Mouse (Mus musculus) liver, embryonic 11.5 days (tissue): Measurements from ENCODE around the gene Txndc9. TPM values are rescaled to one million over a fixed set of nuclear protein-coding genes. Genes with fewer than 3 reads are reported as not detected.

Experiments used
- ATAC-seq: fragments of 200-750 bp; cut with Nextera tagmentation; replicated peaks from 2 replicates; pipeline ENCODE4 v1.8.0; 2017; ENCODE audit warnings: moderate number of reproducible peaks, mild to moderate bottlenecking, moderate TSS enrichment, moderate library complexity; ENCODE audit not compliant: low FRiP score
- DNase-seq: peaks from one replicate; pipeline ENCODE4 v3.0.0-alpha.2; 2017; ENCODE audit warnings: low spot score
- H3K27ac ChIP-seq: fragments of 300-500 bp; sonication (generic); 2 replicates; pipeline ENCODE4 v1.5.1; 2014; ENCODE audit warnings: mild to moderate bottlenecking, low read depth, low read length, control low read depth
- H3K27me3 ChIP-seq: fragments of 300-500 bp; sonication (generic); replicated peaks from 2 replicates; pipeline ENCODE4 v1.6.1; 2014; ENCODE audit warnings: low read length, mixed read lengths; ENCODE audit not compliant: control insufficient read depth, insufficient read depth
- H3K36me3 ChIP-seq: fragments of 300-500 bp; sonication (generic); 2 replicates; pipeline ENCODE4 v1.6.1; 2014; ENCODE audit warnings: mild to moderate bottlenecking, low read length, moderate library complexity, mixed read lengths; ENCODE audit not compliant: control insufficient read depth, insufficient read depth
- H3K4me1 ChIP-seq: fragments of 300-500 bp; sonication (generic); replicated peaks from 2 replicates; pipeline ENCODE4 v1.6.1; 2014; ENCODE audit warnings: low read length, mixed read lengths; ENCODE audit not compliant: control insufficient read depth, insufficient read depth
- H3K4me2 ChIP-seq: fragments of 300-500 bp; sonication (generic); 2 replicates; pipeline ENCODE4 v1.6.1; 2014; ENCODE audit warnings: mild to moderate bottlenecking, control low read depth, moderate library complexity
- H3K4me3 ChIP-seq: fragments of 300-500 bp; sonication (generic); 2 replicates; pipeline ENCODE4 v1.5.1; 2014; ENCODE audit warnings: low read depth, low read length, control low read depth
- H3K9ac ChIP-seq: fragments of 300-500 bp; sonication (generic); 2 replicates; pipeline ENCODE4 v1.6.1; 2014; ENCODE audit warnings: low read depth, low read length, control low read depth
- H3K9me3 ChIP-seq: fragments of 300-500 bp; sonication (generic); 2 replicates; pipeline ENCODE4 v1.6.1; 2016; ENCODE audit warnings: low read length, inconsistent platforms, mixed read lengths; ENCODE audit not compliant: control insufficient read depth
- WGBS: fragments of 180-500 bp; shearing (Covaris S2); extraction: QIAGEN DNeasy Blood & Tissue Kit; methylation state at CpG from one replicate; pipeline ENCODE4 v1.1.7; 2014; 5-methylcytosine and 5-hydroxymethylcytosine counted together
- polyA plus RNA-seq: library from polyadenylated mRNA; unstranded; fragments of >200 nt; fragmentation: Nextera tagmentation; extraction: Ambion mirVana; gene quantifications from 2 replicates; pipeline ENCODE4 v1.2.1, GENCODE M21; 2014

Txndc9 gene
- 105 and 110 TPM in 2 replicates for polyA plus RNA-seq

GRCm38 (mm10) chr1:37997867-37998266 is at the start of gene Txndc9, which contains the start of gene Eif5b:
TSS of gene Txndc9 (minus strand) at chr1:37997893.
TSS of gene Eif5b (plus strand) at chr1:37998010.
- Histone ChIP-seq H3K4me2 (peak within 1 kb of the TSS; percentile 94), H3K27ac (peak within 1 kb of the TSS; percentile 93), H3K4me3 (peak within 1 kb of the TSS; percentile 94), H3K9me3 (no peaks in the 10 kb centered on the region), H3K9ac (peak within 1 kb of the TSS; percentile 91), H3K27me3 (no peaks in the 10 kb centered on the region), H3K4me1 (peaks cover 20% of the 10 kb centered on the region), H3K36me3 (peaks cover 16% of the 10 kb centered on the region; the same call in 1 of the 2 replicates)
- DNase-seq = peak; percentile 93
- WGBS = under 1% methylated on average over 50 of the region's 50 CpGs
- peak; percentile 90 for ATAC-seq

DNA sequence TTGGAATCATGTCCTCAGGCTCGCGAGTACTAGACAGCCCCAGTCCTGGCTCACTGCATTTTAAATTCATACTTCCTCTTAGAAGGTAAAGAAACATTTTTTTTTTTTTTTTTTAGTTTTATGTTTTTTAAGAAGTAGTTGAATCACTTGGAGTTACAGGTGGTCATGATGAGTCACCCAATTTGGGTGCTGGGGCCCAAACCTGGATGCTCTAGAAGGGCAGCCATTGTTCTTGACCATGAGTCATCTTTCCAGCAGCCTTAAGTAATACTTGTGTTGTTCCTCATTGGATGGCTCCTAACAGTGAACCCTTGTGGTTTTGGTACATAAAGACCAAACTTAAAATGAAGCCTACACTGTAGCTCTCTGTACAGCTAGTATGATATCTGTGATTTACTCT is 41.2 kb upstream of the Txndc9 start:
- no peak for DNase-seq
- Histone ChIP-seq H3K4me3 (no peak overlapping the region), H3K27ac (no peak overlapping the region), H3K4me2 (no peak overlapping the region), H3K4me1 (no peaks in the 10 kb centered on the region), H3K9me3 (no peaks in the 10 kb centered on the region), H3K9ac (no peak overlapping the region), H3K36me3 (peaks cover 50% of the 10 kb centered on the region), H3K27me3 (no peaks in the 10 kb centered on the region)
- 92% methylated on average over 2 of the region's 2 CpGs for WGBS
- no peak for ATAC-seq

GRCm38 (mm10) chr1:38037375-38037774 is 39.7 kb upstream of the Txndc9 start:
- Histone ChIP-seq H3K9ac (no peak overlapping the region), H3K9me3 (no peaks in the 10 kb centered on the region), H3K4me3 (no peak overlapping the region), H3K4me2 (no peak overlapping the region), H3K36me3 (peaks cover 55% of the 10 kb centered on the region), H3K27me3 (no peaks in the 10 kb centered on the region), H3K27ac (no peak overlapping the region), H3K4me1 (no peaks in the 10 kb centered on the region)
- WGBS = 93% methylated on average over 5 of the region's 5 CpGs
- ATAC-seq (no peak), DNase-seq (no peak)

- Histone ChIP-seq H3K9ac (no peak overlapping the region), H3K9me3 (no peaks in the 10 kb centered on the region), H3K36me3 (peaks cover 51% of the 10 kb centered on the region), H3K4me2 (no peak overlapping the region), H3K4me3 (no peak overlapping the region), H3K4me1 (no peaks in the 10 kb centered on the region), H3K27me3 (no peaks in the 10 kb centered on the region), H3K27ac (no peak overlapping the region)
- 96% methylated on average over 4 of the region's 4 CpGs for WGBS
- ATAC-seq (no peak), DNase-seq (no peak)
These were observed 37.8 kb upstream of the Txndc9 start for GRCm38 (mm10) chr1:38035521-38035920.

- DNase-seq (no peak), ATAC-seq (no peak)
- Histone ChIP-seq H3K27me3 (no peaks in the 10 kb centered on the region), H3K9me3 (no peaks in the 10 kb centered on the region), H3K36me3 (peaks cover 28% of the 10 kb centered on the region), H3K9ac (no peak overlapping the region), H3K27ac (no peak overlapping the region), H3K4me3 (no peak overlapping the region), H3K4me2 (no peak overlapping the region), H3K4me1 (no peaks in the 10 kb centered on the region)
- 84% methylated on average over 5 of the region's 5 CpGs for WGBS
These were observed 33.7 kb upstream of the Txndc9 start for GRCm38 (mm10) chr1:38031391-38031790.

DNA sequence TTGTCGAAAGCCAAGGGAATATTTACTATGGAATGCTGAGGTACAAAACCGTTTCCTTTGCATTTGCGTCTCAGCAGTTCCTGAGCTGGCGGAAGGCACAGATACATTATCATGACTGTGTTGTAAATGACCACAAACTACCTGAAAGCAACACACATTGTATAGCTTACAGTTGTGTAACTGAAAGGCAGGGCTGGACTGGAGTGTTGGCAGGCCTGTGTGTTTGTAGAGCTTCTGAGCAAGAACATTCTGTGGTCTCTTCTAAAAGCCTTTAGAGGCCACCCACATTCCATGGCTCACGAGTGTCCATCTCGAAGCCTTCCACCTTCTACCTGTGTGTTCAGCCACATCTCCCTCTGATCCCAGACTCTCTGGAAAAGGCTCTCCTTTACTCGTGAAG is 29.6 kb upstream of the Txndc9 start:
- H3K36me3 ChIP-seq = peaks cover 17% of the 10 kb centered on the region
- ATAC-seq = no peak
- no peaks in the 10 kb centered on the region for H3K27me3 ChIP-seq
- no peak overlapping the region for H3K27ac ChIP-seq
- no peak overlapping the region for H3K9ac ChIP-seq
- no peaks in the 10 kb centered on the region for H3K4me1 ChIP-seq
- no peak overlapping the region for H3K4me3 ChIP-seq
- no peaks in the 10 kb centered on the region for H3K9me3 ChIP-seq
- 92% methylated on average over 7 of the region's 7 CpGs for WGBS
- no peak for DNase-seq
- H3K4me2 ChIP-seq = no peak overlapping the region

GRCm38 (mm10) chr1:38014551-38015203 is 17.0 kb upstream of the Txndc9 start:
- Histone ChIP-seq H3K4me3 (no peak overlapping the region), H3K27ac (no peak overlapping the region), H3K4me2 (no peak overlapping the region), H3K36me3 (peaks cover 9% of the 10 kb centered on the region), H3K27me3 (no peaks in the 10 kb centered on the region), H3K4me1 (peaks cover 42% of the 10 kb centered on the region), H3K9me3 (no peaks in the 10 kb centered on the region), H3K9ac (no peak overlapping the region)
- 95% methylated on average over 2 of the region's 2 CpGs for WGBS
- no peak for DNase-seq
- peak; percentile 58; the same call in 1 of the 2 replicates for ATAC-seq

- Histone ChIP-seq H3K27ac (peak overlapping the region; percentile 82), H3K27me3 (no peaks in the 10 kb centered on the region), H3K9me3 (no peaks in the 10 kb centered on the region), H3K9ac (no peak overlapping the region; the same call in 1 of the 2 replicates), H3K36me3 (no peaks in the 10 kb centered on the region), H3K4me1 (peaks cover 45% of the 10 kb centered on the region), H3K4me2 (peak overlapping the region; percentile 54), H3K4me3 (0 out of 2 replicates have a peak overlapping the region, but pooled peaks have one; percentile 6)
- ATAC-seq = no peak
- no peak for DNase-seq
These were observed 14.8 kb upstream of the Txndc9 start for GRCm38 (mm10) chr1:38012509-38012908.

DNA sequence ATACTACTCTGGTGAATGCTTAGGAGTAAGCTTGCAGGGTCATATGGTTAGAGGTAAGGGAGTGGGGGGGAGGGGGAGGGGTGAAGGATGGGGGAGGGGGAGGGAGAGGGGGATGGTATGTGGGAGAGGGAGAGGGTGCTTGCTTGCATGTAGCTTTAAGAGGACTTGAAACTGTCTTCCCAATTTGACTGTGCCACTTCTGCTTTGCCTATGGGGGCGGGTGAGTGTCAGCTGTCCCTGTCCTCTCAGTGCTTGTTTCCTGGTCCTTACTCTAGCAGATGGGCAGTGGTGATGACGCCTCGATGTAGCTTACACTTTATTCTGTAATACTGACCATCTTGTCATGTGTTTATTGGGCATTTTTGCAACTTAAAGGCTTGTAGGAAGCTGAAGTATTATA is 14.4 kb upstream of the Txndc9 start:
- WGBS = 65% methylated on average over 3 of the region's 3 CpGs
- no peaks in the 10 kb centered on the region for H3K27me3 ChIP-seq
- H3K4me3 ChIP-seq = no peak overlapping the region
- H3K36me3 ChIP-seq = no peaks in the 10 kb centered on the region
- no peak for DNase-seq
- H3K9me3 ChIP-seq = no peaks in the 10 kb centered on the region
- H3K4me2 ChIP-seq = peak overlapping the region; percentile 50
- ATAC-seq = peak; percentile 22; the same call in 1 of the 2 replicates
- peak overlapping the region; percentile 82 for H3K27ac ChIP-seq
- H3K9ac ChIP-seq = no peak overlapping the region
- H3K4me1 ChIP-seq = peaks cover 48% of the 10 kb centered on the region
